Mouse (Mus musculus): ENCODE measurements at regions not wholly inside any gene's neighbourhood (a gene's known extent, or its start where the extent isn't known, plus 50 kb on each side); places are given as distances from the start of the nearest gene placed in this dataset.
A peak's percentile ranks its signal among the peaks of the same experiment; 100 is the strongest.

GRCm38 (mm10) chr6:97741427-97741826, 65.4 kb upstream of the Mitf start:
- DNase-seq: no peak

DNA sequence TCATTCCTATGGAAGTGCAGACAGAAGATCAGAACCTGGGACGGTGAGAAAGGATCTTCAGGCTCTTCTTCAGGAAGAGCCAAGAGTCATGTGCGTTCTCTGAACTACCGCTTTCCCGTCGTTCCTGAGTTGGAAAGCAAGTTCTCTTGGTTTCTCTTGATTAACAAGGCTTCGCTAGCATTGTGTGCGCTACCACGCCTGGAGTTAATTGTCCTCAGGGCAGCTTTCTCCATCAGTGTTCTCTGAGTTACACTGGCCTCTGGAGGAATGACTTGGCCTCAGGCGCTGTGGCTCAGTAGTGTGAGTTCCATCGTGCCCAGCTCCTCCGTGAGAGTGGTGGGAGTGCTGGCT, 66.0 kb upstream of the Mitf start:
- no peak for DNase-seq

DNA sequence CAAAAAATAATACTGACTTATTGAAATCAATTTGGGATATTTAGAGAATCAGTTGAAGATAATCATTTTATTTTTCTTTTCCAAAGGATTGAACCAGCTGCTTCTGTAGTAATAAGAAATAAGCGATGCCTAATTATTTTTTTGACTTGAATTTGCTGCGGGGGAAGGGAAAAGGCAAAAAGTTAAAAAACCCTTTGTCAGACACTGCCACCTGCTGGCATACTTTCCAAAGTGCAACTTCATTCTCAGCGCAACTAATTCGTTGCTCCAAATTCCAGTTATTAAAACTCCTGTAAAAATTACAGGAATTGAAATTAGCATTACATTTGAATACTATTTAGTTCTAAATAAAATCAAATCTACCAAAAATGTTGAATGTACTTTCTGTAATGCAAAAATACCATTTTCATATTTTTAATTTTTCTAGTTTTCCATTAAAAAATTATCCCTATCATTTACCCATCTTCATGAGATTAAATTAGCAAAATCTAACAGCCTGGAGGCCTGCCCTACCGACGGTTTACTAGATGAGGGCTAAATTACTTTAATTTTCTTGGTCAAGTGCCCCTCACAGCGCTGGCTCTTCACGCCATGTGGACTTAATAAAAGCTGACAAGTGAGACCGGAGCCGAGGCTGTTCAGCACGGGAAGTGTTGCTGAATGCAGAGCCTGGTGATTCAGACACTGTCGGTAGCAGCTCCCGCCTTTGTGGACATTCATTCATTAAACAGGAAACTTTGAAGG, 66.6 kb upstream of the Mitf start:
- peak; percentile 27 for DNase-seq

- DNase-seq: no peak
These were observed 68.0 kb upstream of the Mitf start for GRCm38 (mm10) chr6:97738846-97739245.

DNA sequence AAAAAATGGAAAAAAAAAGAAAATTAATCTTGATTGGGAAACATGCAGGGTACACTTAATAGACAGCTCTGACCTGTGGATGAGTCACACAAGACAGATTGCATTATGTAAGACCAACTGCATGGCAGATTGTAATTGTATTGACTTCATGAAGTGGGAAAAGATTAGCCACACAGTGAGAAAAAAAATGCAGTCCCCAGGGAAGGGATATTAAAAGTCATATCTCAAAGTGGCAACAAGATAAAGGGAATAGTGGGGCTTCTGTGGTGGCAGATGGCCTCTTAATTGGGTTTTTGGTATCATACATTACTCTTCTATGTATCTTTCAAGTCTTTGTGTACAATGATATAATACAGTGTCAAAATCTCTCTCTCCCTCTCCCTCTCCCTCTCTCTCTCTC, 76.0 kb upstream of the Mitf start:
- DNase-seq: no peak

DNA sequence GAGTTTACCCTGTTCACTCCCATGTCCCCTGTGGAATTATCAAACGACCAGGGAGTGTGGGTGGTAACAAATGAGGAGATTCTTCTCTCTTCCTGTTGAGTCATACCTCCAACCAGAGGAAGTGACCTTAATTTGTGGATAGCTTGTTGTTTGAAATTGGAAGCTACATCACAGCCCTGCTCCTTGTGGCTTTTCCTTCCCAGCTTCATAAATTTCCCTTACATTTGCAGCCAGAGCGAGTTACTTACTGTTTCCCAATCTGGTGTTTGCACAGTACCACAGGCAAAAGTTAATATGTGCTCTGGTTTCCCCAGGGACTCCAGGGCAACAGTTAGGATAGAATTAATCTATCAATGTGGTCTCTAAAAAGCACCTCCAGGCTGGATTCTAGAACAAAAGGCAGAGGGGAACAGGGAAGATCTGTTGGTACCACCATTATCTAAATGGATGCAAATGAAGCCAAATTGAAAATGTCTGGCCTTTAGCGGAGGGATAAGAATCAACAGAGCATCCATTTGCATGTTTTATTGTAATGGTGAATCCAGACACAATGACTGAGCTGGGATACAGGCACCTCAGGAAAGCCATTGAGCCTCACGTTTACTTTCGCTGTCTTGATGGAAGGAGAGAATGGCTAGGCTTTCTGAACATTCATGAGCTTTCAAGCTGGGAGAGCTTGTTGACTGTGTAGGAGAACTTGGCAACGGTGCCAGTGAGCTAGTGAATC, 88.5 kb upstream of the Mitf start:
- no peak for DNase-seq

- no peak for DNase-seq
These were observed 90.1 kb upstream of the Frmd4b start for GRCm38 (mm10) chr6:97707401-97707800.

DNA sequence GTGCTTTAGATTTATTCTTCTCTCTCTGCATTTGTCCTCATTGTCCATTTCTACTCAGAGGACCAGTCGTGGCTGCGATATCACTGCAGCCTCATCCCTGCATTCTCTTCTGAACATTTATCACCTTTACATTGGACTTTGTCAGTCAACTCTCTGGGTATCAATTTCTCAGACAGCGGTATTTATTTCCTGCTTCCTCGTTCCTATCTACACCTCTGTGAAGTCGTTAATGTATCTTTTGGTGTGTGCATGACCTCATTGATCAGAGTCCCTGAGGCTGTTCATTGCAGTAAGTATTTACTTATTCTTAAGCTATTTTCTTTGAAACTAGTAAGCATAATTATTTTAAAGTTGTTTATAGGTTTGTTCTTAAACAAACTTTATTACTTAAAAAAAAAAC, 87.0 kb upstream of the Frmd4b start:
- no peak for DNase-seq

DNA sequence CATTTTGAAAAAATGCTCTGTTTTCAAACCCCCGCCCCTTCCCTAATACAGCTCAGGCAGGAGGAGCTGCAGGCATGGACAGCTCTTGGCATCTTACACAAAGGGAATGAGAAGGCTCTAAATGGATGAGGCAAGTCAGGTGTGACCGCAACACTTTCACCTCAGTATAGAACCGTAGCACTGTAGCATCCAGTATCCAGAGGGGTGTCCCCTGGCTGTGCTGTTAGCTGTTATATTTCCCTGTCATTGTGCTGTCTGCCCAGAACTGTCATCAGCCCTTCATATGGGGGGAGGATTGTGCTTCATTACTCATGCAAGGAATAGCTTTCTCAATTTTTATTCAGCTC, 82.4 kb upstream of the Frmd4b start:
- DNase-seq: no peak

GRCm38 (mm10) chr6:97699054-97699751, 81.9 kb upstream of the Frmd4b start:
- DNase-seq: no peak

GRCm38 (mm10) chr6:97693281-97693680, 75.9 kb upstream of the Frmd4b start:
- no peak for DNase-seq

- DNase-seq: no peak
These were observed 73.8 kb upstream of the Frmd4b start for GRCm38 (mm10) chr6:97691136-97691535.

DNA sequence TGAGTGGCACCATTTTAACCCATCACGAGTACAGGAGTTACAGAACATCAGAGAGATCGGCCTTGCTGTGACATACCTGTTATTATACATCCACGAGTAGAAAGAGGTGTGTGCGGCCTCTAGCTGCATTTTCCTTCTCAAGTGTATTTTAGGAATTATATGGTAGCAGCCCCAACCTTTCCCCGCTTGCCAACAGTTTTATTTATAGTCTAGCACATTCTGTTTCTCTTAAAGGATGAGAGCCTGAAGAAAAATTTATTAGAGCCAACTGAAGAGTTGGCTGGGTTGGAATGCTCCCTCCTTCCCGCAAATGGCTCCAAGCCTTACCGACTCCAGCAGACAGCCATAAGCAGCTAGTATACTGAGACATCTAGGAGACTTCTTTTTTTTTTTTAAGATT, 67.0 kb upstream of the Frmd4b start:
- DNase-seq: no peak

- DNase-seq: no peak
These were observed 64.9 kb upstream of the Frmd4b start for GRCm38 (mm10) chr6:97682213-97682612.

DNA sequence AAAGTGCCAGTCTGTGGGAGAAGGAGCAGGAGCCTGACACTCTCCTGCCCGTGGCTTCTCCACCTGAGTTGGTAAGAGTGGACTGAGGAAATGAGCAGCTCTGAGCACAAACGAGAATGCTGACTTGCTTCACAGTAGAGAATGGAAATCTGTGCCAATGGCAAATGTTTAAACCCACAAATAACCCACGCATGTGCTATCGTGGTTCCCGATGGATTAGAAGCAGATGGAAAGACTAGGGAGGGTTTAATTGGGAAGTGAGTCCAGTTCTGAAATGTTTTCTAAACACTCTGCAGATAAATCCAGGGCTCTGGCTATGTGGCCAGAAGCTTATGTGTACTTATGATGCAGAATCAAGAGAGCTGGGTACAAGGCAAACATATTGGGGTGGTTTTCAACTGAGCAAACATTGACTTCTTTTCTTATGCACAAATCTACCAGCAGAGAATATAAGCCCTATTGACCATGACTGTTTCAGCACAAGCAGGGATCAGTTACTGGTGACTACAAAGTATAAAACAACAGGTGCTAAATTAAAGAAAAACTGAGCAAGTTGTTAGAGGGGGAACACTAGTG, 57.9 kb upstream of the Frmd4b start:
- DNase-seq: no peak

DNA sequence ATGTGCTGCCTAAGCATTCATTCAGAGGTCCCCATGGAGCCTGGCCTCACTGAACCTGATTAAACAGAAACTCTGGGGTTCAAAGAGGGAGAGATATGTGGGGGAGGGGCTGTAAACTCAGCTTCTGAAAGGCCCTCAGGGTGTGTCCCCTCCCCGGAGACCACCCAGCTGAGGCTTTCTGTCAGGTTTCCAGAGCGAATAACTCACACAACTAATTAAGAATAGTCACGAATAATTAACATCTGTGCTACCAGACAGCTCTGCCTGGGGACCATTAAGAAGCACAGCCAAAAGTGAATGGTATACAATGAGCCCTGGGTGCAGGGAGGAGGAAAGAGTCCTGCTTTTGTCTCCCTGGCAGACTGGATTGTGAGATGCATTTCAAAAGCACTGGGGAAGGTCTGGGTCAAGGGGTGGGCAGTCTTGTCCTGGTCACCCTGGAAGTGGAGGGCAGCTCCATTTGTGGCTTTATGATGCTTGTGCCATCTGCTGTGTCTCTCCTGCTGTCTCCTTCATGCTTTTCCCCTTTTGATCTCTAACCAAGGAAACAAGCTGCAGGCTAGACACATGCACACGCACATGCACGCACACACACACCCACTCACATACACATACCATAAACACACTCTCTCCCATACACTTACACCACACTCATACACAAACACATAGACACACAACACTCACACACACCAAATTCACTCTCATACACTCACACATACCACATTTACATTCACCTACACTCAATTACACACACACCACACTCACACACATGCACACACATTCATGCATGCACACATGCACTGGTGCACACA, 49.7 kb upstream of the Frmd4b start:
- no peak for DNase-seq

Measured in thymus, postnatal 14 days (tissue).